Mouse (Mus musculus) forebrain, embryonic 11.5 days (tissue): ENCODE measurements around the gene 4931406C07Rik. TPM values are rescaled to one million over a fixed set of nuclear protein-coding genes. Genes with fewer than 3 reads are reported as not detected.
"Not testable (repeated sequence)": the region's sequence is repeated elsewhere in the genome, so short reads cannot be mapped to it uniquely, and the experiment has no call there.

Experiments
- ATAC-seq: fragments of 200-750 bp; cut with Nextera tagmentation; replicated peaks from 2 replicates; pipeline ENCODE4 v1.8.0; 2017; ENCODE audit warnings: moderate TSS enrichment; ENCODE audit not compliant: low FRiP score
- DNase-seq: peaks from one replicate; pipeline ENCODE4 v3.0.0-alpha.2; 2017; ENCODE audit warnings: low spot score
- H3K27ac ChIP-seq: fragments of 300-500 bp; sonication (generic); 2 replicates; pipeline ENCODE4 v1.5.1; 2014; ENCODE audit warnings: low read depth, low read length
- H3K27me3 ChIP-seq: fragments of 300-500 bp; sonication (generic); 2 replicates; pipeline ENCODE4 v1.6.1; 2014; ENCODE audit warnings: mild to moderate bottlenecking, low read length, mixed read lengths; ENCODE audit not compliant: control insufficient read depth, insufficient read depth
- H3K36me3 ChIP-seq: fragments of 300-500 bp; sonication (generic); 2 replicates; pipeline ENCODE4 v1.6.1; 2014; ENCODE audit warnings: mild to moderate bottlenecking, low read length, moderate library complexity, mixed read lengths; ENCODE audit not compliant: control insufficient read depth, insufficient read depth
- H3K4me1 ChIP-seq: fragments of 300-500 bp; sonication (generic); replicated peaks from 2 replicates; pipeline ENCODE4 v1.6.1; 2014; ENCODE audit warnings: low read length, mixed read lengths; ENCODE audit not compliant: control insufficient read depth, insufficient read depth
- H3K4me2 ChIP-seq: fragments of 300-500 bp; sonication (generic); 2 replicates; pipeline ENCODE4 v1.6.1; 2014; ENCODE audit warnings: low read depth, mild to moderate bottlenecking, low read length, moderate library complexity, mixed read lengths; ENCODE audit not compliant: severe bottlenecking
- H3K4me3 ChIP-seq: fragments of 300-500 bp; sonication (generic); 2 replicates; pipeline ENCODE4 v1.5.1; 2014; ENCODE audit warnings: low read depth, low read length
- H3K9ac ChIP-seq: fragments of 300-500 bp; sonication (generic); 2 replicates; pipeline ENCODE4 v1.6.1; 2014; ENCODE audit warnings: low read length
- H3K9me3 ChIP-seq: fragments of 300-500 bp; sonication (generic); 2 replicates; pipeline ENCODE4 v1.6.1; 2016; ENCODE audit warnings: low read length, mixed read lengths; ENCODE audit not compliant: control insufficient read depth
- WGBS: fragments of 180-500 bp; shearing (Covaris S2); extraction: QIAGEN DNeasy Blood & Tissue Kit; methylation state at CpG from one replicate; pipeline ENCODE4 v1.1.7; 2014; 5-methylcytosine and 5-hydroxymethylcytosine counted together
- polyA plus RNA-seq: library from polyadenylated mRNA; unstranded; fragments of >200 nt; fragmentation: Nextera tagmentation; extraction: Ambion mirVana; gene quantifications from 2 replicates; pipeline ENCODE4 v1.2.1, GENCODE M21; 2014

Gene 4931406C07Rik
- polyA plus RNA-seq, 1 experiment from 2014 or later, result 6.3 TPM

DNA sequence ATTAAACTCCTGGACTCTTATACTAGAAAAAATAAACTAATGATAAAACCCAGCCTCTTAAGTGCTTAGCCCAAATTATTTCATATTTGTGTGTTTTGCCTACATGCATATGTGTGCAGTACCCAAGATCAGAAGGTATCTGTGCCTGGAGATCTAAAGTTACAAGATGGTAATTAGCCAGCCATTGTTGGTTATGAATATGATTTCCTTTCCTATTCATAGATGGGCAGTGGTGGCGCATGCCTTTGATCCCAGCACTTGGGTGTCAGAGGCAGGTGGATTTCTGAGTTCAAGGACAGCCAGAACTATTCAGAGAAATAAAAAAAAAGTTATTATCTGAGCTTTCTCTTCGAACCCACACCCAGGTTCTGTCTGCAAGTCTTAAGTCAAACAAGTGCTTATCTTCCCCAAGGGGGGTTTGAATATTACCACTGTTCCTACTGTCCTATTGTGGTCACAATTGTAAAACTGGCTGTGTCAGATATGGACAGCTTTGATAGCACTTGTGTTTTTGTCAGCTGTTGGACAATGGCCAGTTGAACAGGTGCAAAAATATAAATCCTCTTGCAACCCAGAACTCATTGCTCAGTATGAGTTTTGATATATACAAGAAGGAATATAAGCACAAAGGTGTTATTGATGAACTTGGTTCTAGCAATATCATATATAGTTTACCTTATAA lies 5.9 kb upstream of the 4931406C07Rik start:
- H3K4me1 ChIP-seq, result peaks cover 10% of the 10 kb centered on the region; the same call in 1 of the 2 replicates
- 97% methylated on average over 2 of the region's 2 CpGs for WGBS
- H3K4me2 ChIP-seq, result no peak overlapping the region
- no peaks in the 10 kb centered on the region for H3K27me3 ChIP-seq
- no peak overlapping the region for H3K9ac ChIP-seq
- ATAC-seq (no peak), DNase-seq (no peak)
- H3K36me3 ChIP-seq, result peaks cover 45% of the 10 kb centered on the region
- H3K4me3 ChIP-seq, result no peak overlapping the region
- no peaks in the 10 kb centered on the region for H3K9me3 ChIP-seq
- H3K27ac ChIP-seq, result no peak overlapping the region

DNA sequence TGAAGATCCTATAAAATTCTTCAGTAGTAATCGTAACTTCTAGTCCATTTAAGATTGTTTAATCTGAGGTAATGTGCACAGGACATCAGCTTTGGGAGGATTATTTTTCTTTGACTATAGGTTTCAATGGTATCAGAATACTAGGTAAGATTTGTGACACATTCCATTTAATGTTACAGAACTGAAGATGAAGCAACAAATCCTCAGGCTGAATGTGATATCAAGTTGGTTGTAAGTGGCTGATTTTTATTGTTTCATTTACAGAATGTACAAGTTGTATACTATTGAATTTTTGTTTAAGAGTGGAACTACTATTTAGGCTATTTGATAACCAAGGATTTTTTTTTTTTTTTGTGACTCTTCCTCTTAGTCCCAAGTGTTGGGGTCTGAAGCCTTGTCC lies 3.9 kb upstream of the 4931406C07Rik start:
- Histone ChIP-seq H3K27me3 (no peaks in the 10 kb centered on the region), H3K9me3 (no peaks in the 10 kb centered on the region), H3K9ac (no peak overlapping the region), H3K4me2 (no peak overlapping the region), H3K36me3 (peaks cover 38% of the 10 kb centered on the region), H3K27ac (no peak overlapping the region), H3K4me3 (no peak overlapping the region), H3K4me1 (peaks cover 11% of the 10 kb centered on the region; the same call in 1 of the 2 replicates)
- DNase-seq, result no peak
- 89% methylated on average over 1 of the region's 1 CpGs for WGBS
- ATAC-seq, result no peak

DNA sequence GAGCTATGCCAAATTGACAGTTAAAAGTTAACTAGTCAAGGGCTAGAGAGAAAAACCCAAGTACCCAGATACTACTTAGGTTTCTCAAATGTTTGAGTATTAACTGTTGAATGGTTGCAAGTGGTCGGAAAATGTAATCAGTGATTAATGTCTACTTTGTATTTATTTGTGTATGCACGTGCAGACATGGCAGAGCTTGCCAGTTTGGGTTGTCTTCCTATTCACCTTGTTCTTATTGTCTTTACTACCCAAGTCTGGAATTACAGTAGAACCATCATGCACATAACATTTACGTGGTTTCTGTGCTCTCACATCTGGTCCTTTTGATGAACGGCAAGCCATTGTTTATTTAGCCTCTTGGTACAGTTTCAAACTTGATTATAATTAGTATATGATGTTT lies 3.2 kb upstream of the 4931406C07Rik start:
- Histone ChIP-seq H3K9me3 (no peaks in the 10 kb centered on the region), H3K9ac (no peak overlapping the region; the same call in 1 of the 2 replicates), H3K27me3 (no peaks in the 10 kb centered on the region), H3K4me2 (no peak overlapping the region), H3K4me1 (peaks cover 11% of the 10 kb centered on the region; the same call in 1 of the 2 replicates), H3K36me3 (peaks cover 31% of the 10 kb centered on the region), H3K4me3 (no peak overlapping the region), H3K27ac (no peak overlapping the region)
- WGBS, result 83% methylated on average over 4 of the region's 4 CpGs
- no peak for ATAC-seq
- DNase-seq, result no peak

GRCm38 (mm10) chr9:15308254-15308653 lies 2.0 kb upstream of the 4931406C07Rik start:
- peaks cover 11% of the 10 kb centered on the region; the same call in 1 of the 2 replicates for H3K4me1 ChIP-seq
- H3K9ac ChIP-seq, result no peak overlapping the region
- no peaks in the 10 kb centered on the region for H3K9me3 ChIP-seq
- DNase-seq, result no peak
- H3K4me2 ChIP-seq, result no peak overlapping the region
- no peaks in the 10 kb centered on the region for H3K27me3 ChIP-seq
- H3K4me3 ChIP-seq, result no peak overlapping the region; the same call in 1 of the 2 replicates
- no peak for ATAC-seq
- no peak overlapping the region for H3K27ac ChIP-seq
- WGBS, result 49% methylated on average over 2 of the region's 2 CpGs
- peaks cover 21% of the 10 kb centered on the region for H3K36me3 ChIP-seq

DNA sequence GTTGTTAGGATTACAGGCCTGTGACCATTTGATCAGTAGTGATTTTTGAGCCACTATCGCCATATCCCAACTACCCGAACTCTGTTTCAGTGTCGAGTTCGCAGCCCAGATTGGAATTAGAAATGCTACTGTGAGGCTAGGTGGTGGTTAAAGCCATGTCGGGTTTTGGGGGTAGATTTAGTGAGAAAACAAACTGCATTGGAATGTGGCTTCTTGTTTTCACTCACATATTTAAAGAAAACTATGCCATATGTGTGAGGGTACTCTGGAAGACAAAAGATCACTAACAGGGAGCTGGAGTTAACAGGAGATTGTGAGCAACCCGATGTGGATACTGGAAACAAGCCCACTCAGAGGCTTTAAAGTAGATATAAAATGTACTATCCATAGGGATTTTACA lies 1.0 kb upstream of the 4931406C07Rik start:
- DNase-seq (no peak), ATAC-seq (no peak)
- Histone ChIP-seq H3K9ac (peak overlapping the region; percentile 91), H3K27ac (no peak overlapping the region), H3K4me1 (peaks cover 11% of the 10 kb centered on the region; the same call in 1 of the 2 replicates), H3K9me3 (no peaks in the 10 kb centered on the region), H3K4me3 (peak overlapping the region; percentile 70), H3K27me3 (no peaks in the 10 kb centered on the region), H3K4me2 (peak overlapping the region; percentile 85), H3K36me3 (peaks cover 16% of the 10 kb centered on the region)
- WGBS, result 10% methylated on average over 6 of the region's 6 CpGs

GRCm38 (mm10) chr9:15305503-15306397 lies 498 bp downstream of the 4931406C07Rik start, which contains the start of gene Taf1d:
Gene Taf1d (plus strand): TSS chr9:15306214.
- H3K4me2 ChIP-seq, result peak within 1 kb of the TSS; percentile 85
- peak within 1 kb of the TSS; percentile 70 for H3K4me3 ChIP-seq
- peak; percentile 98 for DNase-seq
- peak within 1 kb of the TSS; percentile 91 for H3K9ac ChIP-seq
- 13% methylated on average over 45 of the region's 45 CpGs for WGBS
- H3K27me3 ChIP-seq, result no peaks in the 10 kb centered on the region
- ATAC-seq, result peak; percentile 99
- H3K9me3 ChIP-seq, result no peaks in the 10 kb centered on the region
- peak within 1 kb of the TSS; percentile 84 for H3K27ac ChIP-seq
- peaks cover 11% of the 10 kb centered on the region; the same call in 1 of the 2 replicates for H3K4me1 ChIP-seq
- H3K36me3 ChIP-seq, result peaks cover 11% of the 10 kb centered on the region

- Histone ChIP-seq H3K4me3 (no peak overlapping the region), H3K27ac (no peak overlapping the region), H3K9me3 (no peaks in the 10 kb centered on the region), H3K4me1 (peaks cover 4% of the 10 kb centered on the region; the same call in 1 of the 2 replicates), H3K9ac (no peak overlapping the region), H3K27me3 (no peaks in the 10 kb centered on the region), H3K4me2 (no peak overlapping the region), H3K36me3 (no peaks in the 10 kb centered on the region)
- DNase-seq, result no peak
- no peak for ATAC-seq
- WGBS, result 69% methylated on average over 2 of the region's 2 CpGs
These were observed 3.4 kb downstream of the 4931406C07Rik start for GRCm38 (mm10) chr9:15302881-15303280.

DNA sequence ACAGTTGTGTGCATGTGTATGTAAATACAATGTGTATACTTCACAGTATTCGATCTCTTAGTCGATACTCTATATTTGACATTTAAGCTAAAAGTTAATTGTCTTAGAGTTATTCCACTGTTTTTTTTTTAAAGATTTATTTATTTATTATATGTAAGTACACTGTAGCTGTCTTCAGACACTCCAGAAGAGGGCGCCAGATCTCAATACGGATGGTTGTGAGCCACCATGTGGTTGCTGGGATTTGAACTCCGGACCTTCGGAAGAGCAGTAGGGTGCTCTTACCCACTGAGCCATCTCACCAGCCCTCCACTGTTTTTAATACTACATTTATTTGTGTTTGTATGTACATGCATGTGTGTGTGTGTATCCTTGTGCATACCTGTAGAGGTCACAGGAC lies 4.2 kb downstream of the 4931406C07Rik start:
- 78% methylated on average over 6 of the region's 6 CpGs for WGBS
- not testable (repeated sequence) for H3K9me3 ChIP-seq, H3K27me3 ChIP-seq, H3K9ac ChIP-seq, H3K4me1 ChIP-seq, H3K4me2 ChIP-seq, DNase-seq, H3K27ac ChIP-seq, H3K4me3 ChIP-seq, ATAC-seq, H3K36me3 ChIP-seq
